Mouse (Mus musculus) liver, embryonic 12.5 days (tissue): ENCODE results near the gene Slc24a3. TPM values are rescaled to one million over a fixed set of nuclear protein-coding genes. Genes with fewer than 3 reads are reported as not detected.

Source experiments
- ATAC-seq: fragments of 200-750 bp; cut with Nextera tagmentation; 2 replicates; pipeline ENCODE4 v1.8.0; 2017; ENCODE audit warnings: moderate number of reproducible peaks, mild to moderate bottlenecking, moderate library complexity
- H3K27ac ChIP-seq: fragments of 300-500 bp; sonication (generic); 2 replicates; pipeline ENCODE4 v1.5.1; 2016; ENCODE audit warnings: mild to moderate bottlenecking
- H3K27me3 ChIP-seq: fragments of 300-500 bp; sonication (generic); replicated peaks from 2 replicates; pipeline ENCODE4 v1.6.1; 2016; ENCODE audit warnings: mild to moderate bottlenecking, moderate library complexity
- H3K36me3 ChIP-seq: fragments of 300-500 bp; sonication (generic); 2 replicates; pipeline ENCODE4 v1.6.1; 2016; ENCODE audit warnings: mild to moderate bottlenecking, moderate library complexity
- H3K4me1 ChIP-seq: fragments of 300-500 bp; sonication (generic); 2 replicates; pipeline ENCODE4 v1.6.1; 2016
- H3K4me2 ChIP-seq: fragments of 300-500 bp; sonication (generic); 2 replicates; pipeline ENCODE4 v1.6.1; 2016; ENCODE audit warnings: mild to moderate bottlenecking, moderate library complexity
- H3K4me3 ChIP-seq: fragments of 300-500 bp; sonication (generic); 2 replicates; pipeline ENCODE4 v1.5.1; 2016; ENCODE audit warnings: mild to moderate bottlenecking, moderate library complexity
- H3K9ac ChIP-seq: fragments of 300-500 bp; sonication (generic); 2 replicates; pipeline ENCODE4 v1.6.1; 2016; ENCODE audit warnings: mild to moderate bottlenecking, moderate library complexity
- H3K9me3 ChIP-seq: fragments of 300-500 bp; sonication (generic); replicated peaks from 2 replicates; pipeline ENCODE4 v1.6.1; 2016; ENCODE audit warnings: mild to moderate bottlenecking, moderate library complexity
- whole genome bisulfite sequencing: fragments of 180-500 bp; shearing (Covaris S2); methylation state at CpG from one replicate; pipeline ENCODE4 v1.1.7; 2016; ENCODE audit not compliant: insufficient replicate concordance; 5-methylcytosine and 5-hydroxymethylcytosine counted together
- polyA plus RNA-seq: library from polyadenylated mRNA; unstranded; fragments of >200 nt; fragmentation: Nextera tagmentation; extraction: Ambion mirVana; gene quantifications from 2 replicates; pipeline ENCODE4 v1.2.1, GENCODE M21; 2016

Gene Slc24a3
- polyA plus RNA-seq, 1 experiment from 2014 or later, result 1.6 TPM

- H3K36me3 ChIP-seq, result no peaks in the 10 kb centered on the region
- H3K4me1 ChIP-seq, result no peaks in the 10 kb centered on the region
- H3K27ac ChIP-seq, result no peak overlapping the region
- no peaks in the 10 kb centered on the region for H3K9me3 ChIP-seq
- H3K9ac ChIP-seq, result no peak overlapping the region
- 94% methylated on average over 2 of the region's 2 CpGs for WGBS
- no peak for ATAC-seq
- H3K4me2 ChIP-seq, result no peak overlapping the region
- no peak overlapping the region for H3K4me3 ChIP-seq
- H3K27me3 ChIP-seq, result no peaks in the 10 kb centered on the region
Measured at GRCm38 (mm10) chr2:145417738-145418137, 250.2 kb downstream of the Slc24a3 start.

DNA sequence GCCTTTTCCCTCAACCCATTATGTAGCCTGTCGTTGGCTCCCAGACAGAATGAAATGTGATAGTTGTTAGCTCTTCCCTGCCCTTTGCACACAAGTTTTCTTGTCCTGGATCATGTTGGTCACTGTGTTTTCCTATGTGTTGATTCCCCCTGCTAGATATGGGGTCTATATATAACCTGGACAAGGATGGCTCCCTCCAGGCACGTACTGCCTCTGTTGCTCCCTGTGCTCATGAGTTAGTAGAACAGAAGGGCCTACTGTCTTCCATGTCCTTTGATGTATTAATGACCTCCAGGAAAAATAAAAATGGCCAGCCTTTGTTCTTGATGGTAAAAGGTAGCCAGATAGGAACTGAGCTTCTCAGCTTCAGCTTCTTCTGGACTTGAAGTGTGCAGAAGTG, 251.5 kb downstream of the Slc24a3 start:
- no peak for ATAC-seq
- H3K36me3 ChIP-seq, result no peaks in the 10 kb centered on the region
- no peak overlapping the region for H3K4me3 ChIP-seq
- H3K9me3 ChIP-seq, result no peaks in the 10 kb centered on the region
- no peak overlapping the region for H3K9ac ChIP-seq
- H3K27ac ChIP-seq, result no peak overlapping the region
- H3K4me2 ChIP-seq, result no peak overlapping the region
- WGBS, result 60% methylated on average over 2 of the region's 2 CpGs
- no peaks in the 10 kb centered on the region for H3K27me3 ChIP-seq
- H3K4me1 ChIP-seq, result no peaks in the 10 kb centered on the region

- Histone ChIP-seq H3K36me3 (no peaks in the 10 kb centered on the region), H3K4me1 (no peaks in the 10 kb centered on the region), H3K4me2 (no peak overlapping the region), H3K27me3 (no peaks in the 10 kb centered on the region), H3K27ac (no peak overlapping the region), H3K9me3 (no peaks in the 10 kb centered on the region), H3K4me3 (no peak overlapping the region), H3K9ac (no peak overlapping the region)
- ATAC-seq, result no peak
- 68% methylated on average over 5 of the region's 5 CpGs for WGBS
Measured at GRCm38 (mm10) chr2:145420967-145421888, 253.7 kb downstream of the Slc24a3 start.

GRCm38 (mm10) chr2:145421889-145422212, 254.3 kb downstream of the Slc24a3 start:
- Histone ChIP-seq H3K9me3 (no peaks in the 10 kb centered on the region), H3K27ac (no peak overlapping the region), H3K4me2 (no peak overlapping the region), H3K9ac (no peak overlapping the region), H3K36me3 (no peaks in the 10 kb centered on the region), H3K4me3 (no peak overlapping the region), H3K4me1 (no peaks in the 10 kb centered on the region), H3K27me3 (no peaks in the 10 kb centered on the region)
- WGBS, result 55% methylated on average over 3 of the region's 3 CpGs
- ATAC-seq, result no peak

DNA sequence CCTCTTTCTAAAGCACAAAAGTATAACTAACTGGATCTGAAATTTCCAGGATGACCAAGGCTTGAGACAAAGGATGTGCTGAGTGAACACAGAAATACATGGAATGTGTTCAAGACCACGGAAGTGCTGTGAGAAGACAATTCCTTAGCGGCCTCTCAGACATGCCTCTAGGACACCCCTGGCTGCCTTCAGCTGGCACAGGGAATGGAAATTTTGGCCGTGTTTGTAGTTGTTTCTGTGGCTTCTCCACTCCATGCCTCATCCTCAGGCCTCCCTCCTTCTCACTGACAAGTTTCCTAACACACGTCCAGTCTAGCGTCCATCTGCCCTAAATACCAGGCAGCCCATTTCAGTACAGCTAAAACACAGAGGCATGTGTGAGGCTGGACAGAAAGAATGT, 262.4 kb downstream of the Slc24a3 start:
- ATAC-seq, result no peak
- Histone ChIP-seq H3K27me3 (no peaks in the 10 kb centered on the region), H3K4me2 (no peak overlapping the region), H3K4me1 (no peaks in the 10 kb centered on the region), H3K36me3 (no peaks in the 10 kb centered on the region), H3K27ac (no peak overlapping the region), H3K4me3 (no peak overlapping the region), H3K9me3 (no peaks in the 10 kb centered on the region), H3K9ac (no peak overlapping the region)
- 74% methylated on average over 5 of the region's 5 CpGs for WGBS

DNA sequence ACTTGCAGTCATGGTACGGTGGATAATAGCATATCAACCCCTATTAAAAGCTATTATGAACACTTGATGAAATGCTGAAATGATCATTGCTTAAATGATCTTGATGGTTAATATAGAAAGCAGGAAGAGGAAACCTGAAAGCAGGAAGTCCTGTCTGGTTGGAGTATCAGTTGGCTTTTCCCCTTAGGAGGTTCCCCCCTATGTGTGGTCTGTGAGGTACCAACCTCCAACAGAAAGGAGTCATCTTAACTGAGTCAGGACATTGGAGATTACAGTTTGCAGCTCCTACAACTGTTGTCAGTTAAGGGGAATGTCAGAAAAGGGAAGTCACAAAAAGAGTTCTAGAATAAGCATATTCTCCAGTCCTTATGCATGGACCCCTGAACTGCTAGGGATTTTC, 266.5 kb downstream of the Slc24a3 start:
- WGBS, result 70% methylated on average over 1 of the region's 1 CpGs
- no peaks in the 10 kb centered on the region for H3K9me3 ChIP-seq
- H3K4me1 ChIP-seq, result no peaks in the 10 kb centered on the region
- H3K4me3 ChIP-seq, result no peak overlapping the region
- H3K36me3 ChIP-seq, result no peaks in the 10 kb centered on the region
- no peak overlapping the region for H3K9ac ChIP-seq
- H3K4me2 ChIP-seq, result no peak overlapping the region
- no peak overlapping the region for H3K27ac ChIP-seq
- no peak for ATAC-seq
- H3K27me3 ChIP-seq, result no peaks in the 10 kb centered on the region

- Histone ChIP-seq H3K9ac (no peak overlapping the region), H3K9me3 (no peaks in the 10 kb centered on the region), H3K36me3 (no peaks in the 10 kb centered on the region), H3K27me3 (no peaks in the 10 kb centered on the region), H3K27ac (no peak overlapping the region), H3K4me2 (no peak overlapping the region), H3K4me1 (no peaks in the 10 kb centered on the region), H3K4me3 (no peak overlapping the region)
- 63% methylated on average over 5 of the region's 5 CpGs for WGBS
- no peak for ATAC-seq
Measured at GRCm38 (mm10) chr2:145438336-145438735, 270.8 kb downstream of the Slc24a3 start.

GRCm38 (mm10) chr2:145439755-145440154, 272.2 kb downstream of the Slc24a3 start:
- ATAC-seq, result no peak
- H3K4me3 ChIP-seq, result no peak overlapping the region
- H3K27ac ChIP-seq, result no peak overlapping the region
- no peak overlapping the region for H3K4me2 ChIP-seq
- H3K36me3 ChIP-seq, result no peaks in the 10 kb centered on the region
- no peaks in the 10 kb centered on the region for H3K4me1 ChIP-seq
- WGBS, result 87% methylated on average over 1 of the region's 1 CpGs
- no peak overlapping the region for H3K9ac ChIP-seq
- H3K27me3 ChIP-seq, result no peaks in the 10 kb centered on the region
- H3K9me3 ChIP-seq, result no peaks in the 10 kb centered on the region

- no peaks in the 10 kb centered on the region for H3K4me1 ChIP-seq
- no peaks in the 10 kb centered on the region for H3K9me3 ChIP-seq
- ATAC-seq, result no peak
- no peak overlapping the region for H3K4me2 ChIP-seq
- H3K4me3 ChIP-seq, result no peak overlapping the region
- no peaks in the 10 kb centered on the region for H3K36me3 ChIP-seq
- no peaks in the 10 kb centered on the region for H3K27me3 ChIP-seq
- H3K9ac ChIP-seq, result no peak overlapping the region
- WGBS, result 48% methylated on average over 8 of the region's 8 CpGs
- H3K27ac ChIP-seq, result no peak overlapping the region
Measured at GRCm38 (mm10) chr2:145457106-145457747, 289.7 kb downstream of the Slc24a3 start.

DNA sequence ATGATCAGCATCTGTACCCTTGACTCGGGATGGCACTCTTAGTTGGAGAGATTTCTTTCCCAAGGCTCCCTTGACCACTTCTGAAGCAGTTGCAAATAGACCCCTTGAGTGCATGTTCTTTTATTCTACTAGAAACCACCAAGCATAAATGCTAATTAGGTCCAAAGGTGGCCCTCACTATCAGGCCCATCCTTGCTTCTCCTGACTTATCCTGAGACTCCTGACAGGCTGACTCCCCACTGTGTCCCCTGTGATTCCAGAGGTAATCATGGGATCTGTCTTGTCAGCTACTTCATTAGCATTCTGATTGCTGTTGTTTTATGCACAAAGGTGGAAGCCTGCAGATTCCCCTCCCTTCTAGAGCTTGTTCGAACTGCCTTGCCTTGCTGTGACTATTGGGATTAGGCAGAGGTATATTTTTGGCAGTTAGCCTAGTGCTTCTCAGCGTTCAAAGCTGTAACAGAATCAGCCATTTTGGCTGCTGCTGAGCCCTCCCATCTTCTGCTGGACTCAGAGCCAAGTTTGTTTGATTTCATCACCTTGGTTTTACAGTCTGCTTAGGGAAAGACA, 293.4 kb downstream of the Slc24a3 start:
- no peak overlapping the region for H3K4me2 ChIP-seq
- H3K9ac ChIP-seq, result no peak overlapping the region
- no peak overlapping the region for H3K4me3 ChIP-seq
- no peaks in the 10 kb centered on the region for H3K4me1 ChIP-seq
- H3K9me3 ChIP-seq, result no peaks in the 10 kb centered on the region
- no peak overlapping the region for H3K27ac ChIP-seq
- H3K27me3 ChIP-seq, result no peaks in the 10 kb centered on the region
- ATAC-seq, result no peak
- no peaks in the 10 kb centered on the region for H3K36me3 ChIP-seq
- WGBS, result 52% methylated on average over 3 of the region's 3 CpGs

DNA sequence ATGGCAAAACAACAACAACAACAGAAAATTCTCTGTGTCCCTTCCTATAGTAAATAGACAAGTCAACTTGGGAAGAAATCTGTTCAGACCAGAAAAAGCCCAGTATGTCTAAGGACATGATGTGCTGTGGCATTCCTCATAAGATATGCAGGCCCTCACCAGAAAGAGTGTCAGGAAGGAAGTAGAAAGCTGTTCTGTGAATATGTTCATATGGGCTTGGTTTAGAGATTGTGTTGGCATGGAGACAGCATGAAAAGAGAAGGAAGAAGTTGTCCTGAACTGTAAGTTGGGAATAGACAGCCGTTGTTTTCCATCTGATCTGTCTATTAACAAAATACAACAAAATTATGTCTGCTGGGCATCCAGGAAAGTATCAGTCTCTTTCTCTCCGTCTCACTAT, 294.7 kb downstream of the Slc24a3 start:
- Histone ChIP-seq H3K9ac (no peak overlapping the region), H3K27ac (no peak overlapping the region), H3K9me3 (no peaks in the 10 kb centered on the region), H3K4me2 (no peak overlapping the region), H3K27me3 (no peaks in the 10 kb centered on the region), H3K36me3 (no peaks in the 10 kb centered on the region), H3K4me1 (no peaks in the 10 kb centered on the region), H3K4me3 (no peak overlapping the region)
- ATAC-seq, result no peak
- WGBS, result 75% methylated on average over 2 of the region's 2 CpGs

DNA sequence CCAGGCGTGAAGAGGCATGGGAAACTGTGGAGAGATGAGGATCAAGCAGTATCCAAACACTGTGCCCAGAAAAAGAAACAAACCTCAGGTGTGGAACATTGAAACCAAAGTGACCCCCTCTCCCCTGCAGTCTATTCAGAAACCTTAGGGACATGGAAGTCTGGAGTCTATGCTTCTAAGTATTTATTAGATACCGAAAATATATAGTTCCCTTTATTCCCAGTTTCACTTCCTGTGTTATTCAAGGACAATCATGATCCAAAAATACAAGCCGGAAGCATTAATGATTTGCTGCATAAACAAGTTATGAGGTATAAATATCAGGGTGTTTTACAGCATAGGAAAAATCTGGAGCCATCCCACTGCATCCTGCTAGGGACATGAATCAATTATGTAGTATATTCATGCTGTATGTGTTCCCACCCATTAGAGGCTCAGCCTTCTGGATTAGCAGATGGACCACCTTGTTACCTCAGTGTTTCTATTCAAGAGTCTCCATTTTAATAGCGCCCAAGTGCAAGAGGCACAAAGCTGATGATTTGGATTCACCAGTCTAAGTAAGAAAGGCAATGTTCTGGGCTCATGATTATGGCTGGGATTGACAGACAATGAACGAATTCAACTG, 301.3 kb downstream of the Slc24a3 start:
- no peak overlapping the region for H3K4me2 ChIP-seq
- no peak for ATAC-seq
- WGBS, result 67% methylated on average over 5 of the region's 5 CpGs

More for the DNA sequence above, 301.3 kb downstream of the Slc24a3 start:
- no peaks in the 10 kb centered on the region for H3K27me3 ChIP-seq
- no peaks in the 10 kb centered on the region for H3K4me1 ChIP-seq
- H3K9me3 ChIP-seq, result no peaks in the 10 kb centered on the region
- H3K4me3 ChIP-seq, result no peak overlapping the region
- no peak overlapping the region for H3K9ac ChIP-seq
- H3K36me3 ChIP-seq, result no peaks in the 10 kb centered on the region
- no peak overlapping the region for H3K27ac ChIP-seq
